Mouse (Mus musculus) erythroblast, embryonic 14.5 days (primary cell): Measurements from ENCODE around the gene Abca12. TPM values are rescaled to one million over a fixed set of nuclear protein-coding genes. Genes with fewer than 3 reads are reported as not detected.

Experiments used
- H3K27me3 ChIP-seq: 2 replicates; pipeline ENCODE4 v1.6.1; 2012; ENCODE audit warnings: inconsistent platforms; ENCODE audit not compliant: control insufficient read depth
- H3K36me3 ChIP-seq: 2 replicates; pipeline ENCODE4 v1.6.1; 2012; ENCODE audit warnings: mild to moderate bottlenecking, inconsistent platforms; ENCODE audit not compliant: control insufficient read depth
- H3K4me1 ChIP-seq: 2 replicates; pipeline ENCODE4 v1.6.1; 2012; ENCODE audit warnings: inconsistent platforms; ENCODE audit not compliant: control insufficient read depth
- H3K4me3 ChIP-seq: replicated peaks from 2 replicates; pipeline ENCODE3; 2012; ENCODE audit warnings: moderate library complexity, mild to moderate bottlenecking, inconsistent platforms
- H3K9me3 ChIP-seq: 2 replicates; pipeline ENCODE4 v1.6.1; 2012; ENCODE audit warnings: low read length, inconsistent platforms, mixed read lengths; ENCODE audit not compliant: control insufficient read depth
- GATA1 ChIP-seq: IDR thresholded peaks from 2 replicates; pipeline ENCODE4 v1.6.1; 2012; ENCODE audit warnings: low read length, inconsistent platforms, mixed read lengths
- TAL1 ChIP-seq: IDR thresholded peaks from 3 replicates; pipeline ENCODE4 v1.6.1; 2012; ENCODE audit warnings: low read length, inconsistent platforms, mixed read lengths
- polyA plus RNA-seq: library from polyadenylated mRNA; stranded (reverse); fragments of >175 nt; gene quantifications from 2 replicates; pipeline ENCODE4 v1.2.3, GENCODE M21; 2012

The Abca12 gene
- polyA plus RNA-seq, 1 experiment, result not detected

GRCm38 (mm10) chr1:71396105-71396504 is 18.6 kb downstream of the Abca12 start:
- no peaks in the 10 kb centered on the region for H3K4me1 ChIP-seq
- TF ChIP-seq GATA1 (no peak), TAL1 (no peak)
- no peaks in the 10 kb centered on the region for H3K36me3 ChIP-seq
- H3K4me3 ChIP-seq, result no peak overlapping the region
- no peaks in the 10 kb centered on the region for H3K27me3 ChIP-seq
- no peaks in the 10 kb centered on the region for H3K9me3 ChIP-seq

GRCm38 (mm10) chr1:71394177-71394576 is 20.5 kb downstream of the Abca12 start:
- no peak for TF ChIP-seq TAL1
- no peak for TF ChIP-seq GATA1
- no peaks in the 10 kb centered on the region for H3K36me3 ChIP-seq
- no peak overlapping the region for H3K4me3 ChIP-seq
- no peaks in the 10 kb centered on the region for H3K27me3 ChIP-seq
- H3K9me3 ChIP-seq, result no peaks in the 10 kb centered on the region
- no peaks in the 10 kb centered on the region for H3K4me1 ChIP-seq

- no peaks in the 10 kb centered on the region for H3K4me1 ChIP-seq
- no peaks in the 10 kb centered on the region for H3K9me3 ChIP-seq
- TF ChIP-seq TAL1 (no peak), GATA1 (no peak)
- H3K36me3 ChIP-seq, result no peaks in the 10 kb centered on the region
- no peak overlapping the region for H3K4me3 ChIP-seq
- H3K27me3 ChIP-seq, result no peaks in the 10 kb centered on the region
These were observed 21.2 kb downstream of the Abca12 start for GRCm38 (mm10) chr1:71393489-71393888.

- Histone ChIP-seq H3K4me3 (no peak overlapping the region), H3K4me1 (no peaks in the 10 kb centered on the region), H3K36me3 (no peaks in the 10 kb centered on the region), H3K9me3 (no peaks in the 10 kb centered on the region; the same call in 1 of the 2 replicates), H3K27me3 (no peaks in the 10 kb centered on the region)
- no peak for TF ChIP-seq TAL1
- TF ChIP-seq GATA1, result no peak
These were observed 22.2 kb downstream of the Abca12 start for GRCm38 (mm10) chr1:71392463-71392862.

GRCm38 (mm10) chr1:71386593-71386992 is 28.1 kb downstream of the Abca12 start:
- Histone ChIP-seq H3K27me3 (no peaks in the 10 kb centered on the region), H3K4me1 (no peaks in the 10 kb centered on the region), H3K4me3 (no peak overlapping the region), H3K9me3 (no peaks in the 10 kb centered on the region; the same call in 1 of the 2 replicates), H3K36me3 (no peaks in the 10 kb centered on the region)
- TF ChIP-seq GATA1 (no peak), TAL1 (no peak)

- no peak for TF ChIP-seq TAL1
- no peak for TF ChIP-seq GATA1
- Histone ChIP-seq H3K4me3 (no peak overlapping the region), H3K9me3 (no peaks in the 10 kb centered on the region; the same call in 1 of the 2 replicates), H3K36me3 (no peaks in the 10 kb centered on the region), H3K4me1 (no peaks in the 10 kb centered on the region), H3K27me3 (no peaks in the 10 kb centered on the region)
These were observed 30.6 kb downstream of the Abca12 start for GRCm38 (mm10) chr1:71384098-71384497.

- TF ChIP-seq TAL1 (no peak), GATA1 (no peak)
- H3K36me3 ChIP-seq, result no peaks in the 10 kb centered on the region
- H3K9me3 ChIP-seq, result peaks cover 2% of the 10 kb centered on the region; the same call in 1 of the 2 replicates
- no peak overlapping the region for H3K4me3 ChIP-seq
- no peaks in the 10 kb centered on the region for H3K4me1 ChIP-seq
- H3K27me3 ChIP-seq, result no peaks in the 10 kb centered on the region
These were observed 41.6 kb downstream of the Abca12 start for GRCm38 (mm10) chr1:71373090-71373489.

GRCm38 (mm10) chr1:71370266-71370665 is 44.4 kb downstream of the Abca12 start:
- Histone ChIP-seq H3K27me3 (no peaks in the 10 kb centered on the region), H3K4me3 (no peak overlapping the region), H3K36me3 (no peaks in the 10 kb centered on the region), H3K4me1 (no peaks in the 10 kb centered on the region), H3K9me3 (peaks cover 2% of the 10 kb centered on the region; the same call in 1 of the 2 replicates)
- TF ChIP-seq TAL1, result no peak
- no peak for TF ChIP-seq GATA1

GRCm38 (mm10) chr1:71367770-71368169 is 46.9 kb downstream of the Abca12 start:
- H3K4me3 ChIP-seq, result no peak overlapping the region

GRCm38 (mm10) chr1:71342861-71343554 is 71.7 kb downstream of the Abca12 start:
- Histone ChIP-seq H3K9me3 (no peaks in the 10 kb centered on the region), H3K36me3 (no peaks in the 10 kb centered on the region), H3K4me3 (no peak overlapping the region), H3K27me3 (no peaks in the 10 kb centered on the region), H3K4me1 (no peaks in the 10 kb centered on the region)
- no peak for TF ChIP-seq TAL1

More at GRCm38 (mm10) chr1:71367770-71368169, 46.9 kb downstream of the Abca12 start:
- no peaks in the 10 kb centered on the region for H3K27me3 ChIP-seq
- H3K36me3 ChIP-seq, result no peaks in the 10 kb centered on the region
- peaks cover 2% of the 10 kb centered on the region; the same call in 1 of the 2 replicates for H3K9me3 ChIP-seq
- no peaks in the 10 kb centered on the region for H3K4me1 ChIP-seq
- no peak for TF ChIP-seq TAL1
- no peak for TF ChIP-seq GATA1
